Mouse (Mus musculus) kidney, postnatal 14 days (tissue): ENCODE measurements around the gene Thsd4.

Experiments used
- DNase-seq: peaks from one replicate; pipeline ENCODE4 v3.0.0; 2022; ENCODE audit warnings: mixed read lengths

Thsd4 gene

DNA sequence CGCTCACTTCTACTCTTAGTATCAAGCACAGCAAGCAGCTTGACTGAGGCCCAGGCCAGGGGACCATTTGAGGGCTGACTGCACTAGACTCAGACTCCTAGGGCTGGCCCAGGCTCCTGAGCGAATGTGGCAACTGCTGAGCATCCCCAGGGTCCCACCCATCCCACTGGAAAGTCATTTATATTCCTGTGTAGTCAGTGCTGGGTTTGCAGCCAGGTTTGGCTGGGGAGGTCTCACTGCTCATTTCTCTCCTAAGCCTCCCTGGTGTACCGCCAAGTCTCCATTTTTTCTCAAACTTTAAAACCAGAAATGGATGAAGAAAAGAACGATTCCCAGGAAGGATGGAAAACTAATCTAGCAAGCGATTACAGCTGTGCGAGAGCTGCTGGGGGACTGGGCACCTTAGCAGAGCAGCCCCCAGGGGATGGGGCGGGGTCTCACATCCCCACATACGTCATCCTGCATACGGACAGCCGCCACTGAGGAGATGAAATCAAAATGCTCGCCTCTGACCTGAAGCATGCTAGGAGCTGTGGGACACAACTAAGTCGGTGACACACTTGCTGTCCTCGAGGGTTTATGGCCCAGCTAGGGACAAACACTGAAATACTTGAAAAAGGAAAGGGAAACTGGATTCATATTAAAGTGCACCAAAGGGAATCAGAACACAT lies 67.3 kb downstream of the Thsd4 start:
- no peak for DNase-seq

DNA sequence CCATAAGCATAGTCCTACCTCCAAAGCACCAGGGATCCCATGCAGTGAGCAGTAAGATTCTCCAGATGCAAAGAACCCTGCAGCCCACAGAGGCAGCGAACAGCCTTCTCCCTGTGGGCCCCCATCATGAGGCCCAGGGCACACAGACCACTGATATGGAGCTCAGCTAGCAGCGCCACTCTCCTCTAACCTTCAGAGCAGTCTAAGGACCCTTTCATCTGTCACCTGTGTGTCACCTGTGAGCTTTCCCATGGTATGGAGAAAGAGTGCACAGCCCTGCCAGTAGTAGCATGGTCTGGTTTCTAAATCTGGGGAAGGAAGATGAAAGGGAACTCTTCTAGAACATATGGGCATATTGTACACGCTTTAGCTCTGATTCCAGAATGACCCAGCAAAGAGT lies 72.3 kb downstream of the Thsd4 start:
- DNase-seq = no peak

GRCm38 (mm10) chr9:60445821-60446220 lies 76.0 kb downstream of the Thsd4 start:
- DNase-seq = no peak

GRCm38 (mm10) chr9:60441274-60441902 lies 80.5 kb downstream of the Thsd4 start:
- no peak for DNase-seq

GRCm38 (mm10) chr9:60440506-60440905 lies 81.3 kb downstream of the Thsd4 start:
- no peak for DNase-seq

- DNase-seq = no peak
Measured at GRCm38 (mm10) chr9:60436246-60436645, 85.6 kb downstream of the Thsd4 start.

GRCm38 (mm10) chr9:60434093-60434492 lies 87.8 kb downstream of the Thsd4 start:
- no peak for DNase-seq

DNA sequence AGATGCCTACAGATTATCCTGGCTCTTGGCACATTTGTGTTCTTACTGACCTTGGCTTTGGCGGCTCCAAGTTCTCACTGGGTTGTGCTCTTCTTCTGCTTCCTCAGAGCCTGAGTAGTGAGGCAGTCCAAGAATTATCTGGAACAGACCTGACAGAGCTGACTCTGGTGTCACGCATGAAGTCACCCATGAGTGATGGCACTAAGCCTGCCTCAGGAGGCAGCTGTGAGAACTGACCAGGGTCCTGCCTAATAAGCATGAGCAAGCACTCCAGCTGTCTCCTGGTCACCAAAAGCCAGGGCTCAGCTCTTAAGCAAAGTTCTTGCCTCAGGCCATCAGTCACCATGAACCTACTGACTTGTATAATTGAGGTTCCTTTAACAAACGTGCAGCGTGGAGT lies 89.9 kb downstream of the Thsd4 start:
- DNase-seq = peak; percentile 12

DNA sequence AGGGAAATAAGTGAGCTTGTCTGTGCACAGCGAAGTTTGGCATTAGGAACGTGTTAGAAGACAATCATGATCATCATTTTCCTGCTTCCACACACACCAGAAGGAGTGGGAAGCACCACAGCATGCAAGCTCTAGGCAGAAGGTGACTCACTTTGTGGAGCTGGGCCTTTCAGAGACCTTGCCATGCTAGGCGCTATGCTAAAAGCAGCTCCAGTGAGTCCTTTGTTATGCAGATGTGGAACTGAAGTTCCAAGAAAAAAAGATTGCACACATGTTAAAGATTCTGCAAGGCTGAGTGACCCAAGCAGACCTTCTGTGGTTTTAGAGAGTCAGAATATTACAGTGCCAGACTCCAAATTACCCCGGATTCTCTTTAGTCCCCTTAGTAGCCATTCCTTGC lies 91.8 kb downstream of the Thsd4 start:
- no peak for DNase-seq

DNA sequence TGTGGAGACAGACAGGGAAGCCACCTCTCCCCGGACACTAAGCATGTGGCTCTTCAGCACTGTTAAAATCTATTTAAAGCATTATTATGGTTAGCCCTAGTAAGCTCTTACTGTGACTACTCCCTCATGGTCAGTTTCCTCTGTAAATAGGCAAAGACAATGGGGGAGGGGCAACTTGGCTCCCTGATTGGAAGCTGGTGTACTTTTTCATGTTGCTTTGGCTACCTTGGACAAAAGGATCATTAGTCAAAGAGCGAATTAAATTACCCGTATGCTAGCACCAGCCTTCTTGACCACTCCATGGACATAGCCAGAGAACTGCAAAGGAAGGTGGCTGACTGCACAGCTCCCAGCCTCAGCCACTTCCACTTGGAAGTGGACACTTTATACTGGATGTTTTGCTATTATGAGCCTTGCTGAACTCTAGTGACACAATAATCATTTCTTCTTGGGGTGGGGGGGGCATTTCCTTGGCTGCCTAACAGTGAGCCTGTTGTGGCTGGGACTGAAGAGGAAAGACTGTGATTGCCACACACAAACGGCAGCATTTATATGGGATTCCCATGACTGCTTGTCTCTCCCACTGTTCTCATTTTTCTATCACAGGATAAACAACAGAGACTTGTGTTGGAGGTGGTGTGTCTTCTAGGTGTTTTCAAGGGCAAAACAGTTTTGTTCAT lies 107.6 kb downstream of the Thsd4 start:
- no peak for DNase-seq

DNA sequence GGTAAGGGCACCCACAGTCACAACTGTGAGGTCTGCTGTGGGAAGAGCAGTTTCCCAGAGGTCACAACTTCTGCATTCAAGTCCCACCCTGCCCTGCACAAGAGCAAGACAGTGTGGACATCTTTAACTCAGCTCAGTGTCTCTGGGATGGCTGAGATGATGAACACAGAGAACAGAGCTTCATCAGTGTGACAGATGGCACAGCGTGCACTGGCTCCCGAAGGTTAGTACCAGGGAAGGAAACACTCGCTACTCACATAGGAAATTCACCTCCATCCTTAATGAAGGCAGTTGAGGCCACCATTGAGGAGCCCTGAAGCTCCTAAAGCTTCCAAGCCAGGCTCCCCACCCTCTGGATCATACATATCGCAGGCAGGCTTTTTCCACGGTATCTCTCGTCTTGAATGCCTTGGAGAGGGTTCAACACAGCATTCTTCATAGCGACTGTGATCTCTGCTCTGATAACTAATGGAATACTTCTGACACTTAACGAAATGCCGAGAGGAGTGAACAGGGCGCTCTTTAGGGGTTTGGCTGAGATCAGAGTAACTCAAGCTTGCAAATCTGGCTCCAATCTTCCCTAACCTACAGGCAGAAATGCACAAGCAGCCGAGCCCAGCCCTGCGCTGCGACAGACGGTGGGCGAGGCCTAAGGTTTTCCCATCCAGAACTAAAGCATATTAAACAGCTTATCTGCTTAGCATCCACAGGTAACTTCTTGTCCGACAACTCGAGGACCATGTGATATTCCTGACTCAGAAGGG lies 110.8 kb downstream of the Thsd4 start:
- DNase-seq = no peak

DNA sequence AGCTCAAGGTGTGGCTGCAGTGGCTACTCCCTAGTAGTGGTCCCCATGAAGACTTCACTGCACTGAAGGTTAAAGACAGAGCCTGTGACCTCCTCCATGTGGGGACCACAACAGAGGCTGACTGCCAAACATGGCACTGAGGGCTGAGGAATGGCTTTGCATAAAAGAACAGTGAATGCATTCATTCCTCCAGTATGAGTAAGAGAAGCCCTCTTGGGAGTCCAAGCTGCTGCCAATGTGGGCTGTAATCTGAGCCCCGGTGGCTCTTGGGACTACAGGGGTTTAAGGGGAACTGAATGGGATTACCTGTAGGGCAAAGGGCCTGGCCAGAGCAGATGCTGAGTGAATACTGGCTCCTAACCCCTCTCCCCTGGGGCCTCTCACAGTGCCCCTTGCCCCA lies 114.5 kb downstream of the Thsd4 start:
- no peak for DNase-seq

DNA sequence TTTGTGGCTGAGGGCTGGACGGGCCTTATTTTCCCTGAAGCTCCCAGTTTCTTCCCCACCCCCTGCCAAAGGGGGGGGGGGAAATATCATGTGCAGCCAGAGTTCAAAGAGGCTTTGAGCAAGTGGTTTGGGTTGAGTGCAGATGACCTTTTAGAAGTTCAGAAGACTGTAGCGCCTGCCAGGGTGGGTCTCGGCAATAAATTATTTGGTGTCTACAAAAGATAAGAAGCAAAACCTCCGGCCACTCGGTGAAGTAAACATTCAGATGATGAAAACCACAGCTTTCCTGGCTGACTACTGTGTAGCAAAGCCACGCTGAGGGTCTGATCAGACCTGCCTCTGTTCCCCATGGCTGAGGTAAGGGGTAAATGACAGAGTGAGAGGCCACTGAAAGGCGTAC lies 116.1 kb downstream of the Thsd4 start:
- DNase-seq = peak; percentile 33

DNA sequence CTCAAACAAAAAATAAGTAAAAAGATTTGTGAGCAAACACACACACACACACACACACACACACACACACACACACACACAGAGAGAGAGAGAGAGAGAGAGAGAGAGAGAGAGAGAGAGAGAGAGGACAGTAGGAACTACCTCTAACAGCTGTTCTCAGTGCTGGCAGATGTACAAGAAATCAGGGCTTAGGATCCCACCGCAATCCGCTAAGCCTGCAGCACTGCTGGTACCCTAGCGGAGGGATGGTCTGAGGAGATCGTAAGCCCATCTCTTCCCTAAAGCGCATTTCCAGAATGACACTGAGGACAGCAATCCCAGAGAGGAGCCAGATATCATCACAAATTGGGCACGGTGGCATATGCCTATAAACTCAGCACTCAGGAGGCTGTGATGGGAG lies 119.2 kb downstream of the Thsd4 start:
- no peak for DNase-seq

DNA sequence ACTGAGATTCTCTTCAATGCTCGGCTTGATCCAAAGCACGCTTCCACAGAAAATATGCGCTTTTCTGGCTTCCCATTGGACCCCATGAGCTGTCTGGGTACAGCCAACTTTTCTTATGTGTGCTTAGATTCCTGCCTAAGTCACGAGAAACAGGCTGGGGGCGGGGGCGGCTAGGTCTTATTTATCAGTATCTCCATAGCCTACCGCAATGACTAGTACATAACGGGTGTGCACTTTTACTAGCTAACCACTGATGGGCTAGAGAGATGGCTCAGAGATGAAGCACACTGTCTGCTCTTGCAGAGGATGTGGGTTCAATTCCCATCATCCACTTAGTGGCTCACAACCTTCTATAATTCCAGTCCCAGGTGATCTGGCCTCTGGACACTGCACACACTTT lies 121.8 kb downstream of the Thsd4 start:
- no peak for DNase-seq

DNA sequence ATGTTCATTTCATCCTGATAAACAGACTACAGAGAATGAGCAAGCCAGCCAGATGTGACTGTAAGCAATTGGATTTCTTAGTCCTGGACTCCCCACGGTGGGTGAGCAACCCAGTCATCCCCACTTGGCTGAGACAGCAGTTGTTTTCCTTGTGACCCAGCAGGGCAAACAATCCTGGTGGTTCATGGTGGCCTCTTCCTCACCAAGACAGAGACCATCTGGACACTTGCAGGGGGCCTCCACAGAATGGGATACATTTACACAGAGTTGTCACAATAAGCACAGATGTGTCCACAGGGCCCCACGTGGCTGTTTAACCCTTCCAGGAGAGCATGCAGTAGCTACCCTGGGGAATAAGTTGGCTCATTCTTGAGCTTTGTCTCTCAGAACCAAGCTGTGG lies 123.8 kb downstream of the Thsd4 start:
- no peak for DNase-seq

DNA sequence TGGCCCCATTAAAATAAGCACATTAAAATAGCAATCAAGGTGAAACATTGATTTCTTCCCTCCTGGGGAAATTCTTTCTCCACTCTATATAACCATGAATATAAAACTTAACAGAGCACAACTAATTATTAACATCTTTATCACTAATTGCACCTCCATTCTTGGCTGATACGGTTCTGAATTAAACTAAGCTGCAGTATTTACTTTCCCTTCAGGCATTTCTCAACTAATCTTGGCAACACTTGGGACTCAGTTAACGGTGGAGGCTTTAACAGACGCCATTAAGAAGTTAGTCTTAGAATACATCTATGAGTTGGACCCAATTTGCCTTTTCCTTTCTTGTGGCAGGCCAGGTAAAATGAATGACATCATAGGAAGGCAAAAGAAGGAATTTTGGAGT lies 125.8 kb downstream of the Thsd4 start:
- no peak for DNase-seq

DNA sequence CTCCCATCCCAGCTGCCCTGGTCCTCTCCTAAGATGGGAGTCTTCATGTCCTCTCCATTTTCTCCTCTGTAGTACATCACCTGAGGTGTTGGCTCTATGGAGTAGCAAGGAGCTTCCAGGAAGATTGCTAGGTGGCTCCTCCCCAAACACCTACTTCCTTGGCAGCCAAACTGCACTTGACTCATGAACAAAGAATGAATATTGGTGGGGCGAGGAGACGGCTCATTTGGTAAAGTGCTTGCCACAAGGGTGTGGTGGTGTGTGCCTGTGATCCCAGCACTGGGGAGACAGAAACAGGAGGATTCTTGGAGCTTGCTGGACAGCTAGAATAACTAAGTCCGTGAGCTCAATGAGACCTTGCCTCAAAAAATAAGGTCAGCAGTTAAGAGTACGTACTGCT lies 128.9 kb downstream of the Thsd4 start:
- DNase-seq = no peak

DNA sequence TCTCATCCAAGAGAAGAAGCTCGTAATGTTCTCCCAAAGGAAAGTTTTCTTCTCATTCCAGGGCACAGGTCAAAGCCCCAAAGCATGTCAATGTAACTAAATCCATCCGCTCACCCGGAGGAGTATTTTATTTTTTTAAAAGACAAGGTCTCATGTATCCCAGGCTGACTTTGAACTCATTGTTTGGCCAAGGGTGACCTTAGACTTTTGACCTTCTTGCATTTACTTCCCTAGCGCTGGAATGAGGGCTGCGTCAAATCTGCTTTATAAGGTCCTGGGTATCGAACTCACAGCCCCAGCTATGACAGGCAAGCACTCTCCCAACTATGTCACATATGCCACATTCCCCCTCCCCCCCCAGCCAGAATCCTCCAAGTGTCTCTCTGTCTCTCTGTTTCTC lies 137.1 kb downstream of the Thsd4 start:
- no peak for DNase-seq

- DNase-seq = no peak
Measured at GRCm38 (mm10) chr9:60382941-60383340, 138.9 kb downstream of the Thsd4 start.

- DNase-seq = no peak
Measured at GRCm38 (mm10) chr9:60382526-60382925, 139.3 kb downstream of the Thsd4 start.

DNA sequence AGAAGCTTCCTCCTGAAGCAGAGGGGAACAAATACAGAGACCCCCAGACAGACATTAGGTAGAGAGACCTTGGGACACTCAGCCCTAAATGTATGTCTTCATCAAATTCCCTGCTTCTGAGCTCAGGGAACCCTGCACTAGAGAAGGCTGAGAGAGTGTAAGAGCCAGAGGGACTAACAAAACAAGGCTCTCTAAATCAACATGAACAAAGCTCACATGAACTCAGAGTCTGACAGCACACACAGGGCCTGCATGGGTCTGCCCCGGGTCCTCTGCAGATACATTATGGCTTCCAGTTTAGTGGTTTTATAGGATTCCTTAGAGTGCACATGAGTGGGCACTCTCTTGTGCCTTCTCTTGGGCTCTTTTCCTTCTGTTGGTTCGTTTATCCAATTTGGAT lies 140.8 kb downstream of the Thsd4 start:
- DNase-seq = no peak

GRCm38 (mm10) chr9:60380550-60380949 lies 141.3 kb downstream of the Thsd4 start:
- DNase-seq = no peak

DNA sequence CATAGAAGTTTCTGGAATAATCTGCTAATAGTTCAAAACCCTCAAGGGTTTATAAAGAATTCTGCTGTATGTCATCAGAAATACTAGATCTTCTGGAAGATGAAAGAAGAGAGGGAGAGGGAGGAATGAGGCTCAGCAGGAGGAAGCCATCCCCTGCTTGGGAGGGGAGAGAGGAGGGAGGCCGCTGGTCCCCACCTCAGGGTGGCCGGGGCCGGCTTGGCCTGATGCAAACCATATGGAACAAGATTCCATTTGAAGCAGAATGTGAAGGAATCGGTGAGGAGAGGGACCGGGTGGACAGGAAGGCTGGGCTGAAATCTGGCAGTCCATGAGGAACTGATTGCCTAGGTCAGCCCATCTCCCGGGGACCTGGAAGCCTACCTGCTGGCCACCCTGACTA lies 143.6 kb downstream of the Thsd4 start:
- DNase-seq = peak; percentile 13
